Mouse (Mus musculus) liver, embryonic 15.5 days (tissue): ENCODE data around the gene Hsf4. TPM values are rescaled to one million over a fixed set of nuclear protein-coding genes. Genes with fewer than 3 reads are reported as not detected.

Experiments used
- ATAC-seq: fragments of 200-750 bp; cut with Nextera tagmentation; 2 replicates; pipeline ENCODE4 v1.8.0; 2017; ENCODE audit warnings: moderate number of reproducible peaks, mild to moderate bottlenecking, moderate library complexity; ENCODE audit not compliant: insufficient read depth
- H3K27ac ChIP-seq: fragments of 300-500 bp; sonication (generic); replicated peaks from 2 replicates; pipeline ENCODE4 v1.5.1; 2015; ENCODE audit warnings: mild to moderate bottlenecking, inconsistent platforms
- H3K27me3 ChIP-seq: fragments of 300-500 bp; sonication (generic); 2 replicates; pipeline ENCODE4 v1.6.1; 2015; ENCODE audit warnings: mild to moderate bottlenecking, inconsistent platforms
- H3K36me3 ChIP-seq: fragments of 300-500 bp; sonication (generic); replicated peaks from 2 replicates; pipeline ENCODE4 v1.6.1; 2015; ENCODE audit warnings: moderate library complexity, mild to moderate bottlenecking, inconsistent platforms
- H3K4me1 ChIP-seq: fragments of 300-500 bp; sonication (generic); replicated peaks from 2 replicates; pipeline ENCODE4 v1.6.1; 2015; ENCODE audit warnings: inconsistent platforms
- H3K4me2 ChIP-seq: fragments of 300-500 bp; sonication (generic); 2 replicates; pipeline ENCODE4 v1.6.1; 2015; ENCODE audit warnings: moderate library complexity, mild to moderate bottlenecking, inconsistent platforms
- H3K4me3 ChIP-seq: fragments of 300-500 bp; sonication (generic); replicated peaks from 2 replicates; pipeline ENCODE4 v1.5.1; 2015; ENCODE audit warnings: mild to moderate bottlenecking, inconsistent platforms
- H3K9ac ChIP-seq: fragments of 300-500 bp; sonication (generic); 2 replicates; pipeline ENCODE4 v1.6.1; 2015; ENCODE audit warnings: moderate library complexity, mild to moderate bottlenecking, inconsistent platforms
- H3K9me3 ChIP-seq: fragments of 300-500 bp; sonication (generic); replicated peaks from 2 replicates; pipeline ENCODE4 v1.6.1; 2016; ENCODE audit warnings: inconsistent platforms
- WGBS: fragments of 180-500 bp; shearing (Covaris S2); methylation state at CpG from one replicate; pipeline ENCODE4 v1.1.7; 2015; ENCODE audit warnings: mixed read lengths; ENCODE audit not compliant: insufficient replicate concordance; 5-methylcytosine and 5-hydroxymethylcytosine counted together
- polyA plus RNA-seq: library from polyadenylated mRNA; unstranded; fragments of >200 nt; fragmentation: Nextera tagmentation; extraction: Ambion mirVana; gene quantifications from 2 replicates; pipeline ENCODE4 v1.2.1, GENCODE M21; 2015

Hsf4 gene
- polyA plus RNA-seq, 1 experiment from 2014 or later, result not detected

- Histone ChIP-seq H3K9ac (no peak overlapping the region), H3K4me2 (no peak overlapping the region), H3K36me3 (no peaks in the 10 kb centered on the region), H3K4me1 (peaks cover 31% of the 10 kb centered on the region), H3K4me3 (no peak overlapping the region), H3K27ac (no peak overlapping the region), H3K9me3 (no peaks in the 10 kb centered on the region), H3K27me3 (peaks cover 99% of the 10 kb centered on the region)
- WGBS, result 2% methylated on average over 11 of the region's 11 CpGs
- ATAC-seq, result no peak
These were observed 1.2 kb downstream of the Hsf4 start for GRCm38 (mm10) chr8:105270916-105271186.

- no peaks in the 10 kb centered on the region for H3K9me3 ChIP-seq
- no peaks in the 10 kb centered on the region for H3K36me3 ChIP-seq
- 7% methylated on average over 11 of the region's 11 CpGs for WGBS
- H3K4me1 ChIP-seq, result peaks cover 30% of the 10 kb centered on the region
- H3K27ac ChIP-seq, result no peak overlapping the region
- H3K27me3 ChIP-seq, result peaks cover 99% of the 10 kb centered on the region
- no peak overlapping the region for H3K9ac ChIP-seq
- H3K4me2 ChIP-seq, result no peak overlapping the region
- no peak for ATAC-seq
- H3K4me3 ChIP-seq, result no peak overlapping the region
These were observed 5.8 kb downstream of the Hsf4 start for GRCm38 (mm10) chr8:105275387-105275786.

- H3K4me3 ChIP-seq, result peak within 1 kb of the TSS; percentile 32
- peak within 1 kb of the TSS; percentile 63 for H3K4me2 ChIP-seq
- peaks cover 99% of the 10 kb centered on the region for H3K27me3 ChIP-seq
- no peaks in the 10 kb centered on the region for H3K9me3 ChIP-seq
- 8% methylated on average over 10 of the region's 10 CpGs for WGBS
- ATAC-seq, result no peak
- H3K27ac ChIP-seq, result no peak within 1 kb of the TSS
- H3K4me1 ChIP-seq, result peaks cover 25% of the 10 kb centered on the region
- no peaks in the 10 kb centered on the region for H3K36me3 ChIP-seq
- no peak within 1 kb of the TSS for H3K9ac ChIP-seq
These were observed 6.2 kb downstream of the Hsf4 start, which contains the start of gene Nol3 for GRCm38 (mm10) chr8:105275840-105276239. Nol3 (plus strand) TSS chr8:105276140.

- Histone ChIP-seq H3K9ac (no peak overlapping the region), H3K9me3 (no peaks in the 10 kb centered on the region), H3K27me3 (peaks cover 97% of the 10 kb centered on the region), H3K4me1 (peaks cover 24% of the 10 kb centered on the region), H3K27ac (no peak overlapping the region), H3K36me3 (no peaks in the 10 kb centered on the region), H3K4me3 (peak overlapping the region; percentile 32), H3K4me2 (peak overlapping the region; percentile 63)
- 0 out of 2 replicates have a peak, but pooled peaks have one; percentile 23 for ATAC-seq
- WGBS, result 4% methylated on average over 30 of the region's 30 CpGs
These were observed 6.9 kb downstream of the Hsf4 start for GRCm38 (mm10) chr8:105276292-105277120.

- Histone ChIP-seq H3K36me3 (no peaks in the 10 kb centered on the region), H3K9me3 (no peaks in the 10 kb centered on the region), H3K4me1 (peaks cover 35% of the 10 kb centered on the region), H3K27me3 (peaks cover 98% of the 10 kb centered on the region), H3K9ac (no peak overlapping the region), H3K27ac (no peak overlapping the region), H3K4me3 (peak overlapping the region; percentile 24), H3K4me2 (peak overlapping the region; percentile 57)
- peak; percentile 61 for ATAC-seq
- 1% methylated on average over 28 of the region's 28 CpGs for WGBS
These were observed 9.3 kb downstream of the Hsf4 start for GRCm38 (mm10) chr8:105278911-105279334.

GRCm38 (mm10) chr8:105280567-105280966 is 11.0 kb downstream of the Hsf4 start:
- Histone ChIP-seq H3K9me3 (no peaks in the 10 kb centered on the region), H3K4me3 (no peak overlapping the region), H3K27ac (no peak overlapping the region), H3K36me3 (no peaks in the 10 kb centered on the region), H3K9ac (no peak overlapping the region), H3K4me2 (no peak overlapping the region), H3K4me1 (peaks cover 35% of the 10 kb centered on the region), H3K27me3 (peaks cover 94% of the 10 kb centered on the region)
- ATAC-seq, result no peak
- 40% methylated on average over 3 of the region's 3 CpGs for WGBS

- Histone ChIP-seq H3K27ac (no peak overlapping the region), H3K4me2 (no peak overlapping the region), H3K27me3 (peaks cover 94% of the 10 kb centered on the region), H3K9ac (no peak overlapping the region), H3K9me3 (no peaks in the 10 kb centered on the region), H3K4me1 (peaks cover 26% of the 10 kb centered on the region), H3K36me3 (no peaks in the 10 kb centered on the region), H3K4me3 (no peak overlapping the region)
- ATAC-seq, result no peak
- WGBS, result 79% methylated on average over 12 of the region's 12 CpGs
These were observed 12.2 kb downstream of the Hsf4 start for GRCm38 (mm10) chr8:105281821-105282220.

GRCm38 (mm10) chr8:105282239-105282638 is 12.6 kb downstream of the Hsf4 start:
- no peak overlapping the region for H3K27ac ChIP-seq
- peaks cover 94% of the 10 kb centered on the region for H3K27me3 ChIP-seq
- H3K9me3 ChIP-seq, result no peaks in the 10 kb centered on the region
- no peak for ATAC-seq
- H3K4me1 ChIP-seq, result peaks cover 26% of the 10 kb centered on the region
- H3K4me3 ChIP-seq, result no peak overlapping the region
- no peak overlapping the region for H3K4me2 ChIP-seq
- no peak overlapping the region for H3K9ac ChIP-seq
- WGBS, result 32% methylated on average over 4 of the region's 4 CpGs
- H3K36me3 ChIP-seq, result no peaks in the 10 kb centered on the region

- Histone ChIP-seq H3K4me2 (peak overlapping the region; percentile 42), H3K27ac (no peak overlapping the region), H3K9ac (no peak overlapping the region), H3K9me3 (no peaks in the 10 kb centered on the region), H3K36me3 (no peaks in the 10 kb centered on the region), H3K27me3 (peaks cover 89% of the 10 kb centered on the region), H3K4me3 (0 out of 2 replicates have a peak overlapping the region, but pooled peaks have one; percentile 3), H3K4me1 (peaks cover 25% of the 10 kb centered on the region)
- peak; percentile 69 for ATAC-seq
- WGBS, result 30% methylated on average over 23 of the region's 23 CpGs
These were observed 13.5 kb downstream of the Hsf4 start for GRCm38 (mm10) chr8:105283074-105283473.

- peaks cover 36% of the 10 kb centered on the region for H3K4me1 ChIP-seq
- H3K4me2 ChIP-seq, result no peak overlapping the region
- no peak for ATAC-seq
- H3K27ac ChIP-seq, result no peak overlapping the region
- 58% methylated on average over 12 of the region's 12 CpGs for WGBS
- H3K36me3 ChIP-seq, result no peaks in the 10 kb centered on the region
- no peak overlapping the region for H3K9ac ChIP-seq
- H3K4me3 ChIP-seq, result no peak overlapping the region
- H3K9me3 ChIP-seq, result no peaks in the 10 kb centered on the region
- H3K27me3 ChIP-seq, result peaks cover 85% of the 10 kb centered on the region
These were observed 15.9 kb downstream of the Hsf4 start for GRCm38 (mm10) chr8:105285514-105285913.

GRCm38 (mm10) chr8:105286907-105287306 is 17.3 kb downstream of the Hsf4 start:
- Histone ChIP-seq H3K27me3 (peaks cover 77% of the 10 kb centered on the region), H3K4me3 (no peak overlapping the region)

More at GRCm38 (mm10) chr8:105286907-105287306, 17.3 kb downstream of the Hsf4 start:
- H3K4me1 ChIP-seq, result peaks cover 44% of the 10 kb centered on the region
- H3K9me3 ChIP-seq, result no peaks in the 10 kb centered on the region
- H3K9ac ChIP-seq, result no peak overlapping the region
- H3K27ac ChIP-seq, result no peak overlapping the region
- no peak for ATAC-seq
- WGBS, result 73% methylated on average over 4 of the region's 4 CpGs
- no peaks in the 10 kb centered on the region for H3K36me3 ChIP-seq
- no peak overlapping the region for H3K4me2 ChIP-seq
